Mouse (Mus musculus) liver, postnatal 0 days (tissue): ENCODE data around the gene Lgmn.

Source experiments
- CTCF ChIP-seq: sonication (generic); IDR thresholded peaks from 2 replicates; pipeline ENCODE4 v1.5.1; 2016; ENCODE audit warnings: antibody characterized with exemption, low read depth
- EP300 ChIP-seq: IDR thresholded peaks from 2 replicates; pipeline ENCODE4 v1.6.1; 2016; ENCODE audit warnings: antibody characterized with exemption, low read depth, mild to moderate bottlenecking

- TF ChIP-seq CTCF = no peak
- TF ChIP-seq EP300 = no peak
Observed at GRCm38 (mm10) chr12:102422065-102422464, 17.5 kb downstream of the Lgmn start.
